Comparison of ENCODE assay signal across 8 mouse cellular contexts in the genomic region with DNA sequence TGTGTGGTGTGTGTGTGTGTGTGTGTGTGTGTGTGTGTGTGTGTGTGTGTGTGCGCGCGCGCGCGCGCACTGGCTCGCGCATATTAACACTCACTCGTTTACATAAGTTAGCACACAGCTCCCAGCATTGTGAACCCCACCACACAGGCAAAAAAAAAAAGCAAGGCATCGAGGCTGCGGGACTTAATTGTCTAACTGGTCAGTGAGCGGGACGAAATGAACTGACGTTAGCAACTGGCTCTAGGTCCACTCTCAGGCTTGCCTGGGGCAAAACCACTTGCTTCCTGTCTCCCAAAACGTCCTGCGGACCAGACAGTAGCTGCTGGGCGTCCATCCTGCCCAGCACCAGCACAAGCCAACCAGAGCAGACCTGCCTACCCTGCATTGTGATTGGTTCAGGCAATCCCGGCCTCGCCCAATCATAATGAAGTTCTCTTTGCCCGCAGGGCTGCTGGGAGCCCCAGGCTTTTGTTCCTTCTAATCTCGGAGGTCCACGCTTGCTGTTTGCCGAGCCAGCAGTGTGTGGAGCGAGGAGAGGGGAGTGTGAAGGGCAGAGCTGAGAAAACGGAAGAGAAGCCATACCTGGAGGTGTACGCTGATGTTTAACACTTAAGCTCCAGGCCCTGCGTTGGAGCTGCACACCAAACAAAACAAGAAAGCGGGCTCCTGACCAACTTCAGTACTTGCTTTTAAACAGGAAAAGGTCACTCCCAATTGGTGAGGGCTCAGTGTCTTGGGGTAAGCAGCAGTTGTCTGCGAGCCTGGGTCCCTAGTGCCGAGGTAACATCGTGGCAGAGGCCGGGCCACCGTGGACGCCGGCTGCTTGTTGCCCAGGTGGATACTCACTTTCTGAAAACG. TPM values are rescaled to one million over a fixed set of nuclear protein-coding genes. Genes with fewer than 3 reads are reported as not detected.
DNase-seq lines count a peak whose midpoint lies in the region; ATAC-seq lines count a peak whose summit lies in the region.

No protein-coding gene starts in this region.

- DNase-seq in CD8-positive naive resting alpha-beta T cell, adult 2 months (ENCODE audit: low read depth in 2 of 2, low spot score in 2 of 2) = peak; percentile 66 to 70
- DNase-seq in c-Kit-positive CD71-negative TER-119-negative erythroid progenitor cells, embryonic 14.5 days (ENCODE audit: low read depth) = peak; percentile 81
- peak; percentile 96 for DNase-seq in forebrain, embryonic 10.5 days (ENCODE audit: extremely low spot score, low spot score)
- peak; percentile 96 for DNase-seq in kidney, postnatal 14 days
- peak; percentile 87 for DNase-seq in naive thymus-derived CD4-positive, alpha-beta T cell, adult 2 months (ENCODE audit: low read depth)
- DNase-seq in splenic B cell, adult 2 months (ENCODE audit: low read depth, low spot score) = peak; percentile 86

- WGBS in forebrain, embryonic 10.5 days = 7% methylated on average over 37 of the region's 37 CpGs
- WGBS in heart, embryonic 15.5 days = 10% methylated on average over 37 of the region's 37 CpGs
- WGBS in liver, embryonic 12.5 days (ENCODE audit: insufficient replicate concordance) = 5% methylated on average over 28 of the region's 37 CpGs

- H3K4me3 ChIP-seq in forebrain, embryonic 10.5 days = peak overlapping the region; percentile 63
- H3K4me3 ChIP-seq in heart, embryonic 15.5 days = peak overlapping the region; percentile 58
- peak overlapping the region; percentile 64 for H3K4me3 ChIP-seq in liver, embryonic 12.5 days

- peak overlapping the region; percentile 96 for H3K27ac ChIP-seq in forebrain, embryonic 10.5 days
- peak overlapping the region; percentile 100 for H3K27ac ChIP-seq in heart, embryonic 15.5 days
- H3K27ac ChIP-seq in liver, embryonic 12.5 days = peak overlapping the region; percentile 96

- peak overlapping the region; percentile 65 for H3K9ac ChIP-seq in heart, embryonic 15.5 days
- H3K9ac ChIP-seq in liver, embryonic 12.5 days = peak overlapping the region; percentile 83

- peak; percentile 96 for ATAC-seq in heart, embryonic 15.5 days (replicated peaks; ENCODE audit: insufficient number of reproducible peaks, insufficient read depth, low FRiP score, low read depth)
- ATAC-seq in liver, embryonic 12.5 days = peak; percentile 98

- no peaks in the 10 kb centered on the region for H3K36me3 ChIP-seq in forebrain, embryonic 10.5 days (replicated peaks)
- H3K36me3 ChIP-seq in heart, embryonic 15.5 days = no peaks in the 10 kb centered on the region
- no peaks in the 10 kb centered on the region for H3K36me3 ChIP-seq in liver, embryonic 12.5 days
- H3K36me3 ChIP-seq in splenic B cell, adult 2 months (ENCODE audit: control insufficient read depth, insufficient read depth, low read length, poor library complexity, severe bottlenecking) = no peaks in the 10 kb centered on the region

- H3K27me3 ChIP-seq in forebrain, embryonic 10.5 days (ENCODE audit: poor library complexity, severe bottlenecking) = no peaks in the 10 kb centered on the region
- no peaks in the 10 kb centered on the region for H3K27me3 ChIP-seq in heart, embryonic 15.5 days
- 0 out of 2 replicates have a peak, but pooled peaks cover 3% of the 10 kb centered on the region for H3K27me3 ChIP-seq in liver, embryonic 12.5 days (replicated peaks)
- no peaks in the 10 kb centered on the region; the same call in 1 of the 2 replicates for H3K27me3 ChIP-seq in splenic B cell, adult 2 months (ENCODE audit: control insufficient read depth, insufficient read depth, low read length, poor library complexity, severe bottlenecking)

- H3K4me1 ChIP-seq in forebrain, embryonic 10.5 days = peaks cover 50% of the 10 kb centered on the region
- H3K4me1 ChIP-seq in heart, embryonic 15.5 days (replicated peaks) = peaks cover 37% of the 10 kb centered on the region
- peaks cover 37% of the 10 kb centered on the region for H3K4me1 ChIP-seq in liver, embryonic 12.5 days

- no peaks in the 10 kb centered on the region; the same call in 1 of the 2 replicates for H3K9me3 ChIP-seq in forebrain, embryonic 10.5 days
- no peaks in the 10 kb centered on the region for H3K9me3 ChIP-seq in heart, embryonic 15.5 days (replicated peaks)
- H3K9me3 ChIP-seq in liver, embryonic 12.5 days (replicated peaks) = no peaks in the 10 kb centered on the region

- H3K4me2 ChIP-seq in heart, embryonic 15.5 days = peak overlapping the region; percentile 88
- peak overlapping the region; percentile 98 for H3K4me2 ChIP-seq in liver, embryonic 12.5 days

RNA-seq across cellular contexts. Expression of a gene that starts 32.3 kb away (rescaled TPM):
- 2,559 and 2,733 TPM in 2 replicates for polyA plus RNA-seq in forebrain, embryonic 10.5 days (2016; fragmentation: Nextera tagmentation; extraction: Ambion mirVana)
- 921 and 1,308 TPM in 2 replicates for polyA plus RNA-seq in heart, embryonic 15.5 days (2015; fragmentation: Nextera tagmentation; extraction: Ambion mirVana)
- polyA plus RNA-seq in liver, embryonic 12.5 days (2016; fragmentation: Nextera tagmentation; extraction: Ambion mirVana) = 952 and 1,008 TPM in 2 replicates

RNA-seq across cellular contexts. Expression of a gene that starts 45.3 kb away (rescaled TPM):
- polyA plus RNA-seq in forebrain, embryonic 10.5 days (2016; fragmentation: Nextera tagmentation; extraction: Ambion mirVana) = 0.32 TPM in 1 of 2 replicates, not detected in the other
- 0.42 and 0.66 TPM in 2 replicates for polyA plus RNA-seq in heart, embryonic 15.5 days (2015; fragmentation: Nextera tagmentation; extraction: Ambion mirVana)
- 0.16 and 0.18 TPM in 2 replicates for polyA plus RNA-seq in liver, embryonic 12.5 days (2016; fragmentation: Nextera tagmentation; extraction: Ambion mirVana)

Comparison
In these comparisons a context has a peak if more than half of its experiments do, and no peak if none do; other contexts are left out.
1. Peak in every context shown above with its lines: DNase-seq, ATAC-seq, H3K4me3 ChIP-seq and H3K27ac ChIP-seq.